Mouse (Mus musculus): ENCODE measurements around the gene Emd. TPM values are rescaled to one million over a fixed set of nuclear protein-coding genes. Genes with fewer than 3 reads are reported as not detected.

Emd gene
- total RNA-seq, 2 experiments from 2014 or later, result 46.9 to 51.7 TPM

DNA sequence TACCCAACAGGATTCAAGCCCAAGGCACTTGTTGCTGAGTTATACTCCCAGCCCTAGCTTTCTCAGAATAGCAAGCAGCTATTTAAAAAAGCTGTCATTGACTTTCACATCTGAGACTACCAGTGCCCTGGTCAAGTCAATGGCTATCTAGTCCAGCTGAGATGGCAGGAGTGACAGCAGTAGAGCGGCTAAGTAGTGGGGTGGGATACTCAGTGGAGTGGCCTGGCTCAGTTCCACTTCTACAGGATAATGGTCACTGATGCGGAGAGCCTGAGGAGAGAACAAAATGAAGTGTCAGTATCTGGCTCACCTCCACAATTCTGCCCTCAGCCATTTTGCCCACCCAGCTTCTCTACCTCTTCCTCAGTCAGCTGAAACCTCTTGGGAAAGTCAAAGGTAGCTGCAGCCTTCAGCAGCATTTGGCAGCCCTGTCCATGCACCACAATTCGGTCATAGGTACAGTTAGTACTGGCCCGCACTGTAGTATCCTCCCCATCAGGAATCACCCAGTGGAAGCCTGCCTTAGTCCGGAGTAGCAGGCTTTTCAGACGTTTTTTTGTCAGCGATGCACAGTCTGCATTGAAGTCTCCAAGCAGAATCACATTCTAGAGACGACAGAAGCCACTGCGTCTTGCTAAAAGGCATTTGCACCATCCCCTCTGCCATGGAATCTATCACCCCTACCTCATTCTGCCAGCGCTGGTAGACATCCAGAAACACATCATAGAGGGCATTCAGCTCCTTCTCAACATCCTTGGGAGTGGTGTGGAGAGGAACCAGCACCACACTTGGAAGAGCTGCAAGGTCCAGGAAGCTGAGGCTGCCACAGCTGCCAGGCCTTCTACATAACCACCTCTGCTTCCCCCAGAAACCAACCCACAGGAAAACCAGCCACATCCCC, 19.2 kb downstream of the Emd start:
- DNase-seq (ENCODE audit: low spot score in 2 of 2), result no peak

DNA sequence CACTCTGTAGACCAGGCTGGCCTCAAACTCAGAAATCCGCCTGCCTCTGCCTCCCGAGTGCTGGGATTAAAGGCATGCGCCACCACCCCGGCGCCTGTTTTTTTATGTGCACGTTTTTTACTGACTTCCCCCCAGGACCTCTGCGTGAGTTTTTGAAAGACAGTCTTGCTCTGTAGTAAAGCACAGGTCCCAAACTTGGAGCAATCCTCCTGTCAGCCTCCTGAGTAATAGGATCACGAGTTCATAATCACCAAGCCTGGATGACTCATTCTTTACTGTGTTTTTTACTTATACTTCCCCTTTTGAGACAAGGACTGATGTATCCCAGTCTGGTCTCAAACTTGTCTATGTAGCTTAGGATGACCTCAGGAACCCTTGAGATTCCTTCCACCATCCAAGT, 23.4 kb downstream of the Emd start:
- DNase-seq (ENCODE audit: low spot score in 2 of 2), result no peak

DNA sequence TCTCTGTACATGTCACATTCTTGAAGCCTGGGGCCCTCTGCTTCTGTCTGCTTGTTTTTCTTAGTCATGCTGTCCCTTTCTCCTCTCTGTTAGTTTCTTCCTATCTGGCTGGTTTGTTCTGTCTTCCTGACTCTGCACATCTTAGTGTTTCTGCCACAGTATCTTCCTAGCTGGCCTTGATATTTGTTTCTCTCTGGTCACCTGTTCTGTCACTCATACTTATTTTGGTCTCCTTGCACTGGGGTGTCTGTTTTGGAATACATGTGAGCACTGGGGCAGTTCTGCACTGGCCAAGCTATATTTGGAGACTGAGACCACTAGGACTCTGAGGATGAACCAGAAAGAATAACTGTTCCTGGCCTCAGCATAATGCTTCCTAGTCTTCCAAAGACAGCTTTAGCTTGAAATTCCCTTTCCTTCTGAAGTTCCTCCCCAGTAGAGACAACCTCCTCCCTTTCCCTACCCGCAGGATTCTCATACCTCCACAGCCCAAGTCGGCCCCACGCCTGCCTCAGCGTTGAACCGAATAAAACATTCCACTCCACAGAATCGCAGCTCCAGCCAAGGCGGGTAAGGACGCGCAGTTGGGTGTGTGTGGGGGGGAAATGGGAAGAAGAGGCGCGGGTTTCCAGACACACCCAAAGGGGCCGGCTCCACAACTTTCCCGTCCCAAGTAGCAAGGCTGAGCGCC, 26.7 kb downstream of the Emd start:
- peak in 1 of 2 experiments; percentile 24 for DNase-seq (ENCODE audit: low spot score in 2 of 2)

DNA sequence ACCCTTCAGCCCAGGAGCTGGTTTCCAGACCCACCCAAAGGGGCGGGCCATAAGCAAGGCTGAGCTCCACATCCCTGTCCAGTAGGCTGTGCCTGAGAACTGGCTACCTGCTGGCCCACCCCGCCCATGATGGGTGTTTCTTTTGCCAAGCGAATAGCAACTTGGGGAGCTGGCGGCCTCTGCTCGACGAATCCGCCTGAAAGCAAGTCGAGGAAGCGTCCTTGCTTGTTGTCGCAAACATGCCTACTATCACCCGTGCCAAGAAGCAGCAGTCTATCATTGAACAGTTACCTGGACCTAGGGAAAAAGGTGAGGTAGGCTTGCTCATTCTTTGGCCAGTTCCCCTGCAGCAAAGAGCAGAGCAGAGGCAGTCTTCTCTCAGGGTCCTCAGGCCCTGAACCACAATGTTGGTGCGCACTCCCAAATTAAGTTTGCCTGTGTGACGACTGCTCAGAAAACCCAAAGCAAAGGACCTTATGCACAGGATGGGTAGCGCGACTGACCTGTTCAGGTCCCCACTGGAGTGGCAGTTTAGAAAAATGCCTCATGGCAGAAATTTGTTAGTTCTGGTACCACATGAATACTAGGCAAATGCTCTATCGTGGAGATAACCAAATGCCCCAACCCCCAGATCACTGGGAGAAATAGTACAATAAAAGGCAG, 27.4 kb downstream of the Emd start, which contains the start of the genes Taz and Dnase1l1:
Taz (plus strand) TSS at position 181 of the 663 bp plus-strand sequence.
Dnase1l1 (minus strand) TSS at position 606 of the 663 bp plus-strand sequence.
- peak in 1 of 2 experiments; percentile 43 for DNase-seq (ENCODE audit: low spot score in 2 of 2)

DNA sequence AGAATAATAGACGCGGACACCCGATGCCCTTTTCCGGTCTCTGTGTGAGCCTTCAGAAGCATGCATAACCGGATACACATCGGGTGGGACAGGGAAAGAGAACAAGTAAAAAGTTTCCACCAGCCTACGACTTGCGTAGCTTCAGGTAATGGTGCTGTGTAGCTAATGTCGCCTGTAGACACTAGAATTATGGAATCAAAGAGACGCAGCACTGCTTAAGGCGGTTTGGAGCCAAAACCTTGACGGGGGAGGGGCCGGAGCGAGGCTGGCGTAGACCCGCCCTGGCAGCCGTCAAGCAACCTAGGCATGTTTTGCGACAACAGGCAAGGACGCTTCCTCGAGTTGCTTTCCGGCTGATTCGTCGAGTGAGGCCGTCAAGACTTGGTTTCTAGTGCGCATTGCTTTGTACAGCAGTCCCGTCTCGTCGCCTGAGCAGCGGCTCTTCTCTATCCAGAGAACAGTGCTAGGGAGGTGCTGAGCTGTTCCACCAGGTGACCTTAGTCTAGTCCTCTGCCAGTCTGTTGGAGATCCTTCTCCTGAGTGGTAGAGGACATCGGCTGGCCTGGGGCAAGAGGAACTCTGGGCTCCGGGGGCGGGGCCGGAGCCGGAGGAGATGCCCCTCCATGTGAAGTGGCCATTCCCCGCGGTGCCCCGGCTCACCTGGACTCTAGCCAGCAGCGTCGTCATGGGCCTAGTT, 28.1 kb downstream of the Emd start:
- DNase-seq (ENCODE audit: low spot score in 2 of 2), result peak; percentile 38 to 52

DNA sequence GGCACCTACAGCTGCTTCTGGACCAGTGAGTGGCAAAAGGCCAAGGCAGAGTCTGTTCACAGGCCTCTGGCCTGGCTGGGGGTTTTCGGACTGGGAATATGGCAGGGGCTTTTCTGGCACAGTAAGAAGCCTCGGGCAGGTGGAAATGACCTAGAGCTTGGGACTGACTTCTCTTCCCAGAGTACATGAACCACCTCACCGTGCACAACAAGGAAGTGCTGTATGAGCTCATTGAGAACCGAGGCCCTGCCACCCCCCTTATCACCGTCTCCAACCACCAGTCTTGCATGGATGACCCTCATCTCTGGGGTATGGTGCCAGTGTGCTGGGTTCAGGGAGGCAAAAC, 28.6 kb downstream of the Emd start:
- no peak for DNase-seq (ENCODE audit: low spot score in 2 of 2)

DNA sequence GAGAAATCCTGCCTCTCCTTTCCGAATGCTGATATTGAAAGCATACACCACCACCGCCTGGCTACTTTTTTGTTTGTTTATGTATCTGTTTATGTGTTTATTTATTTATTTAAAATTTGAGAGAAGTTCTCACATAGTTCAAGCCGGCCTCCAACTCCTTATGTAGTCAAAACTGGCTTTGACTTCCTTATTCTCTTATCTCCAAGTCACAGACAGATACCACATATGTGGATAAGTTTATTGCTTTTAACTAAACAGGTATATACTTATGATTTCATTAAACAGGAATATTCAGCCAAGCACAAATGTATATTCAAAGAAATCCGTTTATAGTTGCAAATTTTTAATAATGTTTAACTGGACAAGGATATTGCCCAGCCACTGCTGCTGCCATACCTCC, 38.9 kb downstream of the Emd start:
- DNase-seq (ENCODE audit: low spot score in 2 of 2), result no peak

DNA sequence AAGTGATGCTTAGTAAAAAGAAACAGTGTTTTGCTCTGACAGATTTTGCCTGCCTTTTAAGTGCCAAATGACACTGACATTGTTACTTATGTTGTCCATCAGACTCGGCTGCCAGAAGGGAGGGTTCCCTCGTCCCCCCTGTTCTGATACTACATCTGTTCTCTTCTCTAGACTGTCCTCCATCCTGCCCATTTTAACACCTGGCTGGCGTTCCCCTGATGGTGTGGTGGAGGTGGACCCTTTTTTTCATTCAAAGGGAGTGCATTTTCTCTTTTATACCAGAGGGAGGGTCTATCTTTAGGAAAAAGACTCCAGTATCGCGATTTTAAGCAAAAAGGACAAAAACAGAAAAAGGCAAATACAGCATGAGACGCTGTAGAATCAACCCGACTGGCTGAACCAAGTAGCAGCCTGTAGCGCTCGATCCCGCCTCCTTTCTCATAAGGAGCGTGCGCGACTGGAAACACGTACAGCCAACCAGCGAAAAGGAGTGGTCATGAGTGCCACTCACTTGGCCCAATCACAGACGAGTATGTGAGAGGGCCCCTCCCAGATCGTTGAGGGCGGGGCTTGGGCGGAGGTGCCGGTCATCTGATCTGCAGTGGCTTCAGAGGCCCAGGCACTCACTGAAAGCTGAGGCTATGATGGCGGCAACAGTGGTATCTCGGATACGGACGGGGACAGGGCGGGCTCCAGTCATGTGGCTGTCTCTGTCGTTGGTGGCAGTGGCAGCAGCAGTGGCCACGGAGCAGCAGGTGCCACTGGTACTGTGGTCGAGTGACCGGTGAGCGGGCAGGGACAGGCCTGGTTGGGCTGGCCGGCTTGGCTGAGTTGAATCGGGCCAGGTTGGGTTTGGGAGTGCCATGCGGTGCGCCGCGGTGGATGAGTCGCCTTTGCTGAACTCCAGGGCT, 42.3 kb downstream of the Emd start, which contains the start of gene Atp6ap1:
Atp6ap1 (plus strand) TSS at position 560 of the 911 bp plus-strand sequence.
- DNase-seq (ENCODE audit: low spot score in 2 of 2), result peak; percentile 62 to 83

DNA sequence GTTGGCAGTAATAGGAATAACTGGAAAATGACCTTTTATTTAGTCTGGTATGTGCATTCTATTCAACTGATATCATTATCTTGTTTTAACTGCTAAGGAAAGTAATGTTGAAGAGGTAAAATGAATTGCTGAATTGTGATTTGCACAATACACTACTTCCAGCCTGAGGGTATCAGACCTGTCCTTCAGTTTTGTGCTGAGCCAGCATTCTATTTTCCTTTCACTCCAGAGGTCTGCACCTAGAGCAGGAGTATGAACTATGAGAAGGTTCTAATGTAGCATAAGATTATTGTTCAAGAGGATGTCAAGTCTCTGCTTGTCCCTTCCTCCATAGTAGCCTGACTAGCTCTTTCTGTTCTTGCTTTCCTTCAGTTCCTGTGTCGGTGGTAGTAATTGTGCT, 43.9 kb downstream of the Emd start:
- no peak for DNase-seq (ENCODE audit: low spot score in 2 of 2)

DNA sequence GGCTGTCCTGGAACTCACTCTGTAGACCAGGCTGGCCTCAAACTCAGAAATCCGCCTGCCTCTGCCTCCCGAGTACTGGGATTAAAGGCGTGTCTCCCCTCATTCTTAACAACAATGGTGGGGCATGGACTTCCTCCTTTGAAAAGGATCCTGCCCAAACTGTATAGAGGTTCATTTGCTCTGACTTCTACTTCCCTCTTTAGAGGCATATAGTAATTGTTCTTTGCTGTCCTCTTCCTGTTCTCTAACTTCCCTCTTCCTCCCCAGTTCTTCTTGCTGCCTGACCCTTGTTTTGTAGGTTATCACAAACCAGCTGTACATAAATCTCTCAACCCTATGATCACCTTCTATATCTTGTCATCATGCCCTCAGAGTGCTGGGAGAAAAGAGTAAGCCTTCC, 45.2 kb downstream of the Emd start:
- no peak for DNase-seq (ENCODE audit: low spot score in 2 of 2)

DNA sequence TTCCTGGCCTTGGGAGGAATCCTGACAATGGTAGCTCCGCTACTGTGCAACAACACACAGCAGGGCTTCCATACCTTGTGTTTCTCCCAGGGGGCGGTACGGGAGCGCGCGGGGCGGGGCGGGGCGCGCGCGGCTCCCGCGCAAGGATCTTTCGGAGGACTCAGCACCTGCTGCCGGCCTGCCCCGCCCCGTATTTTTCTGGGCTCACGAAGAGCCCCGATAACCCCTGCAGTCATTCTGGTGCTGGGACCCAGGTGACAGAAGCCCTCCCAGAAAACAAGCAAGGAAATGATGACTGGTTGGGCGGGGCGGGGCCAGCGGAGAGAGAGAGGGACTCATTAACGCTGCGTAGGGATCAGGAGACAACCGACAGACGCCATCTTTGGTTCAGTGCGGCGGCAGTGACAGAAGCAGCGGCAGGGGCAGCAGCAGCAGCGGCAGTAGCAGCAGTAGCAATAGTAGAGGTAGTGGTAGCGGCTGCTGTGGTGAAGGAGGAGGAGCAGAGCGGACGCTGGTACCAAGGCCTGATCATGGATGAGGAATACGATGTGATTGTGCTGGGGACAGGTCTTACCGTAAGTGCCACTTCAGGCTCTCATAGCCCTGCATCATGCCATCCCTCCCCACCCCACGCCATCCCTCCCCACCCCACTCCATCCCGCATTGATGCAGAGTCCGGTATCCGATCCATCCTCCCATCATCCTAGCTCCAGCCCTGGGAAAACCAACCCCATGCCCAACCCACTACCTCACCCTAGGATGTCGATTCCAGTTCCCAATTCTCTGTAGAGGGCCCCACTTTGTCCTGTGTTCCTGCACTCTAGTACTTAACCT, 50.6 kb downstream of the Emd start, which contains the start of gene Gdi1:
Gdi1 (plus strand) TSS at position 132 of the 834 bp plus-strand sequence.
- DNase-seq (ENCODE audit: low spot score in 2 of 2), result peak; percentile 36 to 40

Small RNA genes lying within 50 kb of the gene (microRNA-seq; reads per million reads assigned to microRNA genes)
- gene Mir7091, result not detected

Other genes with a start within 250 kb of the Emd start
- gene Irak1, start 230.8 kb upstream of the Emd start, total RNA-seq (2021), result 100 to 1,000 TPM; 127 to 128 TPM
- gene Opn1mw, start 127.2 kb upstream of the Emd start, total RNA-seq (2021), result not detected
- 10 to 100 TPM; 41.1 to 45.1 TPM for gene Mecp2, start 119.3 kb upstream of the Emd start, total RNA-seq (2021)
- not detected for gene Tex28, start 86.8 kb upstream of the Emd start, total RNA-seq (2021)
- gene Tktl1, start 77.4 kb upstream of the Emd start, total RNA-seq (2021), result not detected
- 100 to 1,000 TPM; 207 to 261 TPM for gene Flna, start 4.9 kb upstream of the Emd start, total RNA-seq (2021)
- gene Rpl10, start 16.1 kb downstream of the Emd start, total RNA-seq (2021), result 100 to 1,000 TPM; 472 to 522 TPM
- 100 to 1,000 TPM in 1 of 2 experiments, 10 to 100 TPM in 1; 95.2 to 102 TPM for gene Taz, start 27.2 kb downstream of the Emd start, total RNA-seq (2021)
- gene Dnase1l1, start 27.6 kb downstream of the Emd start, total RNA-seq (2021), result 10 to 100 TPM; 13.5 to 16.4 TPM
- 100 to 1,000 TPM; 135 to 140 TPM for gene Atp6ap1, start 42.4 kb downstream of the Emd start, total RNA-seq (2021)
- gene Gdi1, start 50.3 kb downstream of the Emd start, total RNA-seq (2021), result 100 to 1,000 TPM; 153 to 190 TPM
- gene Fam50a, start 58.3 kb downstream of the Emd start, total RNA-seq (2021), result 10 to 100 TPM; 49.7 to 55.5 TPM
- gene Plxna3, start 74.4 kb downstream of the Emd start, total RNA-seq (2021), result 10 to 100 TPM; 17.4 to 22.7 TPM
- gene Lage3, start 98.9 kb downstream of the Emd start, total RNA-seq (2021), result 10 to 100 TPM; 64.0 to 74.8 TPM
- 10 to 100 TPM; 52.7 to 56.9 TPM for gene Ubl4a, start 118.5 kb downstream of the Emd start, total RNA-seq (2021)
- 10 to 100 TPM; 13.7 to 17.5 TPM for gene Slc10a3, start 118.7 kb downstream of the Emd start, total RNA-seq (2021)
- 10 to 100 TPM; 26.0 to 32.0 TPM for gene Fam3a, start 138.6 kb downstream of the Emd start, total RNA-seq (2021)
- gene Ikbkg, start 138.6 kb downstream of the Emd start, total RNA-seq (2021), result 10 to 100 TPM; 60.2 to 65.5 TPM
- gene G6pdx, start 174.5 kb downstream of the Emd start, total RNA-seq (2021), result 10 to 100 TPM; 84.9 to 86.2 TPM
- gene Gm6880, start 226.7 kb downstream of the Emd start, total RNA-seq (2021), result not detected

Measured in adrenal gland, postnatal 4 days (tissue).